Mouse (Mus musculus): ENCODE results near the gene Sub1. TPM values are rescaled to one million over a fixed set of nuclear protein-coding genes. Genes with fewer than 3 reads are reported as not detected.

Gene Sub1
- polyA plus RNA-seq, 1 experiment from 2014 or later, result 659 TPM

DNA sequence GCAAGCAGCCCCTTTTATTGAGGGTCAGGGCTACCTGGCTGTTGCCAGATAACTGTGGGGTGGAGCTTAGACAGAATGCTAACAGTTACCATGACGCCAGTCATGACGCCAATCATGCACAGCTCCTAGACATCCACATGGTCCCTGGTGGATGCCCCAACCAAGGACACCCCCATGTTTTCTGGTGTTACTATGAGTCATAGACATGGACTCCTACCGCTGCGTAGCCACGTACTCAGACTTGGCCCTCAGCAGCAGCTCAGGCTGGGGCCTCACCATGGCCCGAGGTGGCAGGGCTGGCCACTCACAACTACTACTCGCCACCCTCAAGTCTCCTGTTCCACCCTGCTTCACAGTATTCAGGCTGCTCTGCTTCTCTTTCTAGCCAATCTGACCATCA lies 45.6 kb downstream of the Sub1 start:
- H3K4me1 ChIP-seq, result no peaks in the 10 kb centered on the region
- H3K27ac ChIP-seq, result no peak overlapping the region
- ATAC-seq (ENCODE audit: low FRiP score), result no peak
- no peaks in the 10 kb centered on the region for H3K27me3 ChIP-seq
- 89% methylated on average over 7 of the region's 7 CpGs for WGBS
- no peaks in the 10 kb centered on the region for H3K9me3 ChIP-seq (replicated peaks)
- no peak overlapping the region for H3K4me2 ChIP-seq (replicated peaks)
- no peak overlapping the region for H3K9ac ChIP-seq
- H3K4me3 ChIP-seq, result no peak overlapping the region
- H3K36me3 ChIP-seq, result no peaks in the 10 kb centered on the region

DNA sequence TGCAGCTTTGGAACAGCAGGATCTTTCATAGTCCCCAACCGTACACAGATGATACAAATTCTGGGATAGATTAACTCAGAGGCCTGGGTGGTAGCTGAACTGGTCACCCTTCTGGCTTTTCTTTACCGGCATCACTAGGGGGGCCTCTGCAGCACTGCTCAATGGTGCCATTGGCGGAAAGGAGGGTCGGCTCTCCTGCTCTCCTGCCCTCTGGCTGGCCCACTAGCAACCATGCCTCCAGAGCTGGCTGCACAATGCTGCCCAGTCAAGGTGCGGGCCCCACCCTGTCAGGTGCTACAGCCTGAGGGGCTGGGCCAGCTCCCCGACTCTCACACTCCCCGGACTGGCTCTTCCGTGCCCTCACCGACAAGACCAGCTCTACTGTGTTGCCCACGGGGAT lies 46.6 kb downstream of the Sub1 start:
- no peak overlapping the region for H3K4me3 ChIP-seq
- 93% methylated on average over 10 of the region's 10 CpGs for WGBS
- H3K27ac ChIP-seq, result no peak overlapping the region
- H3K9ac ChIP-seq, result no peak overlapping the region
- no peaks in the 10 kb centered on the region for H3K4me1 ChIP-seq
- H3K4me2 ChIP-seq (replicated peaks), result no peak overlapping the region
- H3K9me3 ChIP-seq (replicated peaks), result no peaks in the 10 kb centered on the region
- ATAC-seq (ENCODE audit: low FRiP score), result no peak
- H3K36me3 ChIP-seq, result no peaks in the 10 kb centered on the region
- no peaks in the 10 kb centered on the region for H3K27me3 ChIP-seq

DNA sequence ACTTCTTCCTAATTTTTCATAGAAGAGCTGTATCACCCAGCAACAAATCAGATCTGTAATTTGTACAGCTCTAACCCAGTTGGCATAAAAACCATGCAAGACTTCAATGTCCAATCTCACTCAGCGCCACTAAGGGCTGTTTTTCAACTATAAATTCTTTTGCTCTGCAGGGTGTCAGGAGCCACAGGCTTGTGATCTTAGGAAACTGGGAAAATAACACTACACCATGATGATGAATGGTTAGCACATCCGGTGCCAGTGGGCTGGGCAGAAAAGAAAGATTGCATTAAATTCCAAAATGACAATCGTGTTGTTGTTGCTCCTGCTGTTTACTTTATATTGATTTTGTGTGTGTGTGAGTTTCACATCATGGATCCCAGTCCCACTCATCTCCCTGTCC lies 47.3 kb downstream of the Sub1 start:
- no peak overlapping the region for H3K9ac ChIP-seq
- H3K9me3 ChIP-seq (replicated peaks), result no peaks in the 10 kb centered on the region
- H3K4me1 ChIP-seq, result no peaks in the 10 kb centered on the region
- no peak overlapping the region for H3K27ac ChIP-seq
- ATAC-seq (ENCODE audit: low FRiP score), result no peak
- 88% methylated on average over 3 of the region's 3 CpGs for WGBS
- no peaks in the 10 kb centered on the region for H3K36me3 ChIP-seq
- H3K4me2 ChIP-seq (replicated peaks), result no peak overlapping the region
- H3K27me3 ChIP-seq, result no peaks in the 10 kb centered on the region
- H3K4me3 ChIP-seq, result no peak overlapping the region

GRCm38 (mm10) chr15:11940855-11941254 lies 55.9 kb downstream of the Sub1 start:
- ATAC-seq (ENCODE audit: low FRiP score), result no peak
- Histone ChIP-seq H3K27ac (no peak overlapping the region), H3K27me3 (no peaks in the 10 kb centered on the region), H3K9ac (no peak overlapping the region), H3K4me2 (replicated peaks) (no peak overlapping the region), H3K4me3 (no peak overlapping the region), H3K4me1 (0 out of 2 replicates have a peak, but pooled peaks cover 3% of the 10 kb centered on the region), H3K9me3 (replicated peaks) (no peaks in the 10 kb centered on the region), H3K36me3 (no peaks in the 10 kb centered on the region)
- 50% methylated on average over 5 of the region's 5 CpGs for WGBS

Other genes with a start within 250 kb of the Sub1 start
- 5.3 and 5.5 TPM in 2 replicates for gene Npr3, start 89.7 kb downstream of the Sub1 start, polyA plus RNA-seq (2016; fragmentation: Nextera tagmentation; extraction: Ambion mirVana)
- 127 and 132 TPM in 2 replicates for gene Zfr, start 120.8 kb upstream of the Sub1 start, polyA plus RNA-seq (2016; fragmentation: Nextera tagmentation; extraction: Ambion mirVana)
- gene Mtmr12, start 208.0 kb upstream of the Sub1 start, polyA plus RNA-seq (2016; fragmentation: Nextera tagmentation; extraction: Ambion mirVana), result 16.5 and 16.6 TPM in 2 replicates

All from hindbrain, embryonic 12.5 days (tissue).